Mouse (Mus musculus): ENCODE measurements around the gene M6pr. TPM values are rescaled to one million over a fixed set of nuclear protein-coding genes. Genes with fewer than 3 reads are reported as not detected.

M6pr gene
- total RNA-seq, 2 experiments from 2014 or later: 45.1 to 46.1 TPM

DNA sequence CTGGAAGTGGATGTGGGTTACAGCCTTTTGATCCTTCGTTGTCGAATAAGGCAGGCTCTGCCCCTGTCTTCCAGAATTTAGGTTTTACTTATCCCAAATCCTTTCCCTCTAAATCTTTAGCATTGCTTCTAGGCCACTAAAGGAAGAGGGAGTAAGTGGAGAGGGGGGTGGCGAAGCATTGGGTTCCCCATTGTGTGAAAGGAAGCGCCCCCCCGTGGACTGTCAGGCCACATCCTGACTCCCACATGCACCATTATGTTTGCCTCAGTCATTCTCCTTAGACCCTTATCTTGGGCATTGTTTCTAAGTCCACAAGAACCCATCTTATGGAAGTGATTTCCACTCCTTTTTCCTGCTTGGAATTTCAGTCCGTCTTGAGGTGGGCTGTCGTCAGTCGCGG lies 13.3 kb upstream of the M6pr start:
- DNase-seq (ENCODE audit: extremely low spot score in 1 of 2, low spot score in 2 of 2): no peak
- intact Hi-C loops (cut with DNase I): no loop called here

- DNase-seq (ENCODE audit: extremely low spot score in 1 of 2, low spot score in 2 of 2): no peak
- intact Hi-C loops (cut with DNase I): no loop called here
Observed at GRCm38 (mm10) chr6:122296918-122297278, 11.6 kb upstream of the M6pr start.

DNA sequence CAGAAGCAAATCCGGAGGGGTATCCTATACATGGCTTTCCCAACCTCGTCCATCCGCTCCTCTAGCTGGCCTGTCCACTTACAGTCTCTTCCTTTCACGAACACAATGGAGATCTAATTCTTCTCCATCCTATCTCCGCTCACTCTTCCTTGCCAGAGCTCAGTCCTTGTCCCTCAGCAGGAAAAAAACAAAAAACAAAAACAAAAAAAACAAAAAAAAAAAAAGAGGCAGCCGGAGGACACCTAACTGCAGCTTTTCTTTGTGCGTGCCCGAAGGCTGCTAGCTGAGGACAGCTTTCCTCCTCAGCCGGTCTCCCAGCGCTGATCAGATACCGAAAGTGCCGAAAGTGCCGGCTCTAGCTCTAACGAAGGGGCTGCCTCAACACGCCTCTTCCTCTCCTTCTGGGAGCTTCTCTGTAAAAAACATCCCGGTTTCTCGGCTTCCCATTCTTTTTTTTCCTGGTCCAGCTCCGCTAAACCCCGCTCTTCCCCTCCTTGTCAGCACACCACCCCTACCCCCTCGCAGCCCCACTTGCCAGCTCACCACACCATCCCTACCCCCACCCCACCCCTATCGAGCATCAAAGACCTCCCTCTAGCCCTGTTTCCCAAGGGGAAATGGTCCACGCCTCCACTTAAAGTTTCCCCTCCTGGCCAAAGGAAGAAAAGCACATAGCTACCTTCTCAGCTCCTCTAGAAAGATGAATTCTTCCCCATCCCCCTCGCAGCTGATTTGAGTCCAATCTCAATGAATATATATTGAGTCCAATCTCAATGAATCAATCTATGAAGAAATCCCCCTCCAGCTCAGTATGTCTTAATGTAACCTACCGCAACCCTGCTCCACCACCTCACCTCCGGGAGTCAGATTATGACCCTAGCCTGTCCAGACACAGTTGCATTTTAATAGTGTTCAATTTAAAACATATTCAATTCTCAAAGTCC lies 11.0 kb upstream of the M6pr start:
- intact Hi-C loops (cut with DNase I): no loop called here
- peak in 1 of 2 experiments; percentile 37 for DNase-seq (ENCODE audit: extremely low spot score in 1 of 2, low spot score in 2 of 2)

GRCm38 (mm10) chr6:122298223-122298609 lies 10.3 kb upstream of the M6pr start:
- no peak for DNase-seq (ENCODE audit: extremely low spot score in 1 of 2, low spot score in 2 of 2)
- intact Hi-C loops (cut with DNase I): no loop called here

DNA sequence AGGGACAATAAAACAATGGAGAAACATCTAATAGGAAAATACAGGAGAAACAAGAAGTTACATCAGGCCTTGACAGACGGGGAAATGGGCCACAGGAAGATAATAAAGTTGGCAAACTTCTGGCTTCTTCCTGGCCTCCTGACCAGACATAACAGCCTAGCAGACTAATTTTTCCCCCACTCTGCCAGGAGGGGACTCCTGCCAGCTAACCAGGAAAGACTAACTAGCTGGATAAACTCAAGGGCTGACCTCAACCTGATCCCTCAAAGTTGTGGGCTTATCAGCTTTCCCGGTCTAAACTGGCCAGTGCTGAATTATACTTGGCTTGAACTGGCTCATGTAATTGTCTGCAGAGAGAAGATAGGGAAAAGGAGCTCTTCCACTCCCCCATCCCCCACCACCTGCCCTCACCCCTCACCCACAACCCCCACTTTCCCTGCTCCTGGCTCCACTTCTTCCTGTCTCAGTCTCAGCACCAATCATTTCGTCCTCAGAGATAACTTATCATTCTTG lies 8.8 kb upstream of the M6pr start:
- no peak for DNase-seq (ENCODE audit: extremely low spot score in 1 of 2, low spot score in 2 of 2)
- intact Hi-C loops (cut with DNase I): no loop called here

DNA sequence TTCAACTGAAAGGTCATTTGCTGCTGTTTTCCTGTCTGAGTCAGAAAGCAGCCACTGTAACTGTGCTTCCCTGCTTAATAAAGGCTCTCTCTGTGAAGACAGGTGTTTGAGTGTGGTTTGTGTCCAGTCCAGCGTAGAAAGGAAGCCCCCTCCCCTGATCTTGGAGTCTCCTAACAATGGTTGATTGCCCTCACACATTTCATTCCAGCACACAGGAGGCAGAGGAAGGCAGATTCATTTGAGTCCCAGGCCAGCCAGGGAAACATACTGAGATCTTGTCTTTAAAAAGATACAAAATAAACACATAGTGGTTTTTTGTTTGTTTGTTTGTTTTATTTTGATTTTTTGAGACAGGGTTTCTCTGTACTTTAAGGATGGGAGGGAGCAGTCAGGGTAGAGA lies 6.4 kb upstream of the M6pr start:
- no peak for DNase-seq (ENCODE audit: extremely low spot score in 1 of 2, low spot score in 2 of 2)
- intact Hi-C loops (cut with DNase I): no loop called here

GRCm38 (mm10) chr6:122302661-122303060 lies 5.9 kb upstream of the M6pr start:
- no peak for DNase-seq (ENCODE audit: extremely low spot score in 1 of 2, low spot score in 2 of 2)
- intact Hi-C loops (cut with DNase I): no loop called here

DNA sequence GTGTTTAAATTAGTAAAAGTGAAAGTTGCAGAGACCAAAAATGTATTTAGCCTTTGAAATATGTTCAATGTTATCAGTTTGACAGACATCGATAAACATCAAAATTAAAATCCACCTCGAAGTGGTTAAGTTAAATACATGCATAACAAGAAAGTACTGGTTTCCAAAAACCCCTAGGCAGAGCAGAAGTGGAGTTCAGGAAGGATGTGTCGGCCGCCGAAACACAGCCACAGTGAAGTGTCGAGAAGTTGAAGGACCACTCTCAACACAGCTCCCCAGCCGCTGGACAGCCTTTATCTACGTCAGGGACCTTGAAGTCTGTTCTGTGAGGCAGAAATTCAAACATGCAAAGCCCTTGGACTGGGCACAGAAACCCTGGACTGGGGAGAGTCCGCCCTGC lies 5.0 kb upstream of the M6pr start:
- intact Hi-C loops (cut with DNase I): no loop called here
- DNase-seq (ENCODE audit: extremely low spot score in 1 of 2, low spot score in 2 of 2): no peak

GRCm38 (mm10) chr6:122304355-122304754 lies 4.2 kb upstream of the M6pr start:
- intact Hi-C loops (cut with DNase I): loop anchor here (1.0 kb wide), 1 partner anchor 48 kb away; no protein-coding TSS in a partner anchor
- peak; percentile 63 to 84 for DNase-seq (ENCODE audit: extremely low spot score in 1 of 2, low spot score in 2 of 2)

- intact Hi-C loops (cut with DNase I): loop anchor here (1.0 to 5.0 kb wide), 3 partner anchors 49 to 743 kb away; no protein-coding TSS in a partner anchor
- no peak for DNase-seq (ENCODE audit: extremely low spot score in 1 of 2, low spot score in 2 of 2)
Observed at GRCm38 (mm10) chr6:122304790-122305555, 3.5 kb upstream of the M6pr start.

GRCm38 (mm10) chr6:122306707-122307106 lies 1.8 kb upstream of the M6pr start:
- DNase-seq (ENCODE audit: extremely low spot score in 1 of 2, low spot score in 2 of 2): no peak
- intact Hi-C loops (cut with DNase I): loop anchor here (5.0 kb wide), 2 partner anchors 86 to 744 kb away; no protein-coding TSS in a partner anchor

- DNase-seq (ENCODE audit: extremely low spot score in 1 of 2, low spot score in 2 of 2): no peak
- intact Hi-C loops (cut with DNase I): loop anchor here (2.0 to 5.0 kb wide), 3 partner anchors 31 to 746 kb away; no protein-coding TSS in a partner anchor
Observed at GRCm38 (mm10) chr6:122308136-122308504, 400 bp upstream of the M6pr start.

- DNase-seq (ENCODE audit: extremely low spot score in 1 of 2, low spot score in 2 of 2): no peak
- intact Hi-C loops (cut with DNase I): loop anchor here (2.0 to 5.0 kb wide), 3 partner anchors 29 to 747 kb away; no protein-coding TSS in a partner anchor
Observed at GRCm38 (mm10) chr6:122309446-122309960, 983 bp downstream of the M6pr start.

DNA sequence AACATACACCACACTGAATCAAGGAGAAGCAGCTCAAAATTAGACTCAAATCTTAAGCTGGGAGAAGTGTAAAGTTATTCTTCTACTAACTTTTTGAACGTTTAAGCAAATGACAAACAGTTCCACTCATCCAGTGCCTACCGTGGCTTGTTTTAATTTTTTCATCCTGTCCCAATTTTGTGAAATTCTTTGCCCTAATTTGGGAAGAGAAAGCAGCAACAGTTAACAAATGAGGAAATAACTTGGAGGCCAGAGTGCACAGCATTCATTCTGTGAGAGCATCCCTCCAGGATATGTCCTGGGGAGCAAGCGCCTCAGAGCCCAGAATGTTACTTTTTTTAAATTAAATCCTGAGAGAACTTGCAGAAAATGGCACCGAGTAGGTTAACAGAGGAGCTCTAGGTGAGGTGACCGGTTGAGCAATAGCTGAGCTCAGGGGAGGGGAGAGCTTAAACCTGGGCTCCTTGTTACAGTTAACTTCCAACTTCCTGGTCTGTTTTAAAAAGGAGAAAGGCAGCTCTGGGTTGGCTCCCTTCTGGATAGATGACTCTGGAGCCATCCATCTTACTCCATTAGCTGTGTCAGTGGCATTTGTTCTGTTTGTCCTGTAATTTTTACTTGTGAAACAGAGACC lies 1.8 kb downstream of the M6pr start:
- intact Hi-C loops (cut with DNase I): no loop called here
- no peak for DNase-seq (ENCODE audit: extremely low spot score in 1 of 2, low spot score in 2 of 2)

GRCm38 (mm10) chr6:122318726-122319125 lies 10.2 kb downstream of the M6pr start:
- DNase-seq (ENCODE audit: extremely low spot score in 1 of 2, low spot score in 2 of 2): no peak
- intact Hi-C loops (cut with DNase I): no loop called here

DNA sequence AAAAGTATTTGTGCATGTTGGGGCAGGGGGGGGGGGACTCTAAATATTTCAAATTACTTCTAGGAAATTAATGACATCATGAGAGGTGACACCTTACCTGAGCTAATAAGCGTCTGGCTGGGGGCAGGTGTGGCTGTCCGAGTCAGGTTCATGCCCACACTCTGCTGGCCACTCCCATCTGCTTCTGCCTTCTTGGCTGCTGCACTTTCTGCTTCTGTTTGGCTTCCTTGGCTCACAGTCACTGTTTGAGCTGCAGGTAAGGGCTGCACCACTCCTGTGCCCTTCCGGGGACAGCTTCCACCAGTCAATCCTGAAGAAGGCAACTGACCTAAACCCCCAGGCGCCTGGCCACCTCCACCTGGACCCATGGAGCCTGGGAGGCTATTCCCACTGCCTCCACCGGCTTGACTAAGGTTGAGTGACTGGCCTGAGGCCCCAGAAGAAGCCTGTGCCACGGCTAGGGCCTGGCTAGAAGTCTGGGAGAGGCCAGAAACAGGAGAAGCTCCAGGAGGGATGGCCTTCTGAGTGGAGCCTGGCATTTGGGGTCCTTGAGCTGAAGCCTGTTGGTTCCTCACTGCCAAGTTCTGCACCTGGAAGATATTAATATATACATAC lies 16.9 kb downstream of the M6pr start:
- intact Hi-C loops (cut with DNase I): loop anchor here (10.0 kb wide), 1 partner anchor 139 kb away; no protein-coding TSS in a partner anchor
- no peak for DNase-seq (ENCODE audit: extremely low spot score in 1 of 2, low spot score in 2 of 2)

DNA sequence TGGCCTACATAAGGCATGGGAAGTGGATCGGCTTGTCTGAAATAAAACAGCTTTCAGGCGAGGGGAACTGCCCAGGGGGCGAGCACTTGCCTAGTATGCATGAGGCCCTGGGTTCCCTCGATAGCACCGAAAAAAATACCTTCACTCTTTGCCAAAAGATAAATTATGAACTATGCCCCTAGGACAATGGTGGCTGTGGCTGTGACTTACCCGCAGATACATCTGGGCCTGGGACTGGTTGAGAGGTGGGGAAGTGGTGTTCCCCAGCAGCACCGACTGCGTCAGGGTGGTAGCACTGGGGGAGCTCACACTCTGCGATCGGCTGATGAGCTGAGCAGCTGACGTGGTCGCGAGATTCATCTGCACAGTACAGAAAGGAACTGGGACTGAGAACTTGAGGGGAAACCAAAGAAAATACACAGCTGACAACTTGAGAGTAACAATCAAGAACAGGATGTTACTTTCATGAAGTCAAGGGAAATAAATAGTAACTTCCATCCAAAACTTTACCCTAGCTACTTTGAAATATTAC lies 24.6 kb downstream of the M6pr start:
- intact Hi-C loops (cut with DNase I): no loop called here
- DNase-seq (ENCODE audit: extremely low spot score in 1 of 2, low spot score in 2 of 2): no peak

DNA sequence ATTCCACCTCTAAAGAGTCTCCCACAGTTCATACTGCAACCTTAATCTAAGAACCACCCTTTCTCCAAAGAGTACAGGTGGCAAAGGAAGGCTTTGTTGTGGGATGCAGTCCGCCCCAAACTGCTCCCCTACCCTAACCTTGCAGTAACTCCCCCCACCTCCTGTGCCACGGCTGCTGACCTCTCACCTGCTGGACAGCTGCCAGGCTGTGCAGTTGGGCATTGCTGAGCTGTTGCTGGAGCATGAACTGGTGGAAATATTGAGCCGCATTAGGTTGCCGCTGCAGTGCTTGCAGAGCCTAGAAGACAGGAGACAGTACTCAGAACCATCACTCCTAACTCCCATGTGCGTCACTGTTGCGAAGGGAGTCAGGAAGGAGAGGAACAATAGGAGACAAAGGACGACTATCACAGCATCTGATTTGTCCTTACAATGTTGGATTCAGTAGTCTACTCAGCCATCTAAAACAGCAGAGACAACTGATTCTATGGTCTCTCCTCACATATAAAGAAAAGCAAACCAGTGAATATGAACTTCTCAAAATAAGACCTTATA lies 26.3 kb downstream of the M6pr start:
- DNase-seq (ENCODE audit: extremely low spot score in 1 of 2, low spot score in 2 of 2): peak in 1 of 2 experiments; percentile 39
- intact Hi-C loops (cut with DNase I): loop anchor here (5.0 kb wide), 1 partner anchor 57 kb away; no protein-coding TSS in a partner anchor
